Mouse (Mus musculus) brain, adult 2 months (tissue): ENCODE data around the gene Il17rd.

Experiments
- DNase-seq: peaks from one replicate; pipeline ENCODE4 v3.0.0; 2011; ENCODE audit warnings: low read depth, low spot score

Gene Il17rd

DNA sequence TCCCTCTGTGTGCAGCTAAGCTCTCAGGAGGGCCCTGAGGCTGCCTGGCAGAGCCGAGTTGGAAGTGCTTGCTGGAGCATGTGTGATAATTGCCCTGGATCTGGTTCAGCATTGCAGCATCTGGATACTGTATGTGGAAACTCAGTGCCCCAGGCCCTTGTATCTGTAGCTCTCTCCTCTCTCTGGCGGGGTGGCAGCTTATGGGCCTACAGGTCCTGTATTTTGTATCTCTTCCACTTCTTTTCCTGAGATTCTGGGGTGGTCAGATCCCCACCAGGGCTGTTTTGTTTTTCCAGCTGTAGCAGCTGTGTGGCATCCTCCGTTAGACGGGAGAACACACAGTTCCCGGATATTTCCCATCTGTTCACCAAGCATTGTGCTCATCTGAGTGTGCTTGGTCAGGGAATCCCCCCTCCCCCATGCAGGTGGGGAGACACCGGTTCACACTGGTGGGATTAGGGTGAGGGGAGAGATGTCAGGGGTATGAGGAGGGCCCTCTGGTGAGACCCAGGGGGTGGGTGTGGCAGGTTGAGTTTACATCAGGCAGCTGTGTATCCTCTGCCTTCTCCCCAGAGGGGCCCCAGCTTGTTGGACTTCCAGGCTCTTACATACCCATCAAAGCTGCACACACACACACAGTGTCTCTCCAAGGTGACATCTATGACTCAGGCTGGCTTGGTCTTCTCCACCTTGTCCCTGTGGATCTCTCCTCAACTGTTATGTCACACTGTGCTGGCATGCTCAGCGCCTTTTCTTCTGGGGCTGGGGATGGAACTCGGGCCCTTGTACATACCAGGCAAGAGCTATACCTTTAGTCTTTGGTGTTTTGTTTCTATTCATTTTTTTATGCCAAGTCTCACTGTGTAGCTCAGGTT is 106.7 kb downstream of the Il17rd start:
- no peak for DNase-seq

GRCm38 (mm10) chr14:27147726-27148125 is 109.0 kb downstream of the Il17rd start:
- DNase-seq, result no peak

DNA sequence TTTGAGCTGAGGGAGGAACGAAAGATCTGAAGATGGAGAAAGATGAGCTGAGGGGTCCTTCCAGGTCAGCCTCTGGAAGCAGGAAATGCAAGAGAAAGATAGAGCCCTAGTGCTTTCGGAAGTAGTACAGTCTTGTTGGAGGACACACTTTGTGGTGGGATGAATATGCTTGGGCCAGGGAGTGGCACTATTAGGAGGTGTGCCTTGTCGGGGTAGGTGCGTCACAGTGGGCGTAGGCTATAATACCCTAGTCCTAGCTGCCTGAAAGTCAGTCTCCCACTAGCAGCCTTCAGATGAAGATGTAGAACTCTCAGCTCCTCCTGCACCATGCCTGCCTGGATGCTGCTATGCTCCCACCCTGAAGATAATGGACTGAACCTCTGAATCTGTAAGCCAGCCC is 110.7 kb downstream of the Il17rd start:
- DNase-seq, result no peak

DNA sequence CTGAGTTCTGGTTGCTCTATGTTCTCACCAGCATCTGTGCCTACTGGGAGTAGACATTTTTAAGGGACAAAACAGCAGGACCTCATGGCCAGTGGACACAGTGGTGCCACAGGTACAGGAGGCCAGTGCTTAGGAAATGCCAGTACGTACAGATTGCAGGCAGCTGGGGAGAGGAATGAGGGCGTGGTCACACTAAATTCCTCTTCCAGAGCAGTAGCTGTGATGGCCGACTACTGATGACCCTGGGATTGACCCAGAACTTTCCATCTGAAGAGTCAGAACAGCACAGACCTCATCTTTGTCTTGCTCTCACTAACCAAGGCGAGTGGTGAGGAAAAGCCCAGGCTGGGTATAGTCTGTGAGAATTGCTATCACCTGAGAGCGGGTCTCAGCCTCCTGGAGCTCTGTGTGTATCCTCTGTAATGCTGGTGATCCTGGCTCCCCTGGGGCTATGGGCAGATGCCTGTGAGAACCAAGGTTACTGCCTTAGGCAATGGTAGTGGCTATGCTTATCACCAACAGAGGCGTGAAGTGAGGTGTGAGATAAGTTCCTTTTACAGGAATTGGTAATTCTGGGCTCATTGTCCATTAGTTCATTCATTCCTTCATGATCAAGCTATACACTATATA is 111.4 kb downstream of the Il17rd start:
- DNase-seq, result no peak

DNA sequence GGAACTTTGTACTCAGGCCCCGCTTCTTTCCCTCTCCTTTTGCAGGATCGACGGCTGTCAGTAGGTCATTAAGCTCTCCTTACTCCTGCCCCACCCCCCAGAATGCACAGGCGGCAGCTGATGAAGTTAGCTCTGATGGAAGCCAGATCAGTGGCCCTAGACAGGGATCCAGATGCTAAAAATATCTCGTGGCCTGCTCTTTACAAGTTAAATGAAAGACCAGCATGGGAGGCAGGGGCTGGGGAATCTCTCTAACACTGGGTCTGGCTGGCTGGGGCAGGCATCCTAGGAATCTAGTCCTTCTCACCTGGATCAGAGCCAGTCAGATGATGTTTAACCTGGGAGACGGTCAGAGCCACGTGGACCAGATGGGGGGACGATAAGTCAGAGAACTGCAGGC is 112.7 kb downstream of the Il17rd start:
- DNase-seq, result no peak

DNA sequence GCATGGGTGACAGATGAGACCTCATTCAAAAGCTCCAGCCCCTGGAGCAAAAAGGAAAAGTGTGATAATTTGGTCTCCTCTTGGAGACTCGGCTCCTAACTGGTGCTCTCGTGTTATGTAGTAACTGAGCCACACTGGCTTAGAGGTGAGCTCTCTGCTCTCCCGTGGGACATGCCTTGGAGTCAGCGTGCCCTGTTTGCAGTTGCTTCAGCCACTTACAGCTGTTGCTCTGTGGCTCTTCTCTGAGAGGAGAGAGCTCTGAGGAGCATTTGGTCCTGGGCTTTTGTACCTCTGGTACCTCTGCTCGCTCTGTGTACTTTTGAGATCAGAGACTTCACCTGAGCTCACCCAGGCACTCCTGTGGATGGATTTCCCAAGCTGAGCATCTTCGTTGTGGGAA is 116.3 kb downstream of the Il17rd start:
- no peak for DNase-seq

DNA sequence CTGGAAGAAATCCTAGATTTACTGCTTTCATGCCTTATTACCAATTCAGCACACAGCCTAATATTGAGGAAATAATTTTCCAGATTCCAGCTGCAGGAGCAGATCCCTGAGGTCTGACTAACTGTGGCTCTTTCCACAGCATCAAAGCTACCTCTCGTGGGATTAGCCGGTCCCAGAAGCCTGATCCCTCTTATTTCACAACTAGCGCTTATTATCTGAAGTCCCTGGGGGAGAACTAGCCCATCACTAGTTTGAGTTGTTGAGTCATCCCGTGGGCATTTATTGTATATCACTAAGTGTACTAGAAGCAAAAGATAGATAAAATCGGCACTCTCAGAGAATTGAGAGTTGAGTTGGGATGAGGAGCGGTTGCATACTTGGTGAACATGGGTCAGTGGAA is 117.3 kb downstream of the Il17rd start:
- no peak for DNase-seq
